Mouse (Mus musculus) T-helper 2 cell (primary cell): ENCODE measurements around the gene Snrpa.
"Not testable (repeated sequence)": the region's sequence is repeated elsewhere in the genome, so short reads cannot be mapped to it uniquely, and the experiment has no call there.

Source experiments
- in situ Hi-C: fragments of 300-600 bp; cut with MboI, MseI; formaldehyde crosslinking; loops from one replicate; pipeline ENCODE4 v1.15.1; 2025; ENCODE audit warnings: high pct_unique_total_duplicates

Snrpa gene

GRCm38 (mm10) chr7:27195681-27196611 lies at the start of gene Snrpa, which contains the start of gene BC024978:
Gene Snrpa, minus strand, starts transcription at chr7:27196271.
Gene BC024978, plus strand, starts transcription at chr7:27195781.
- in situ Hi-C loops: loop anchor here (25.0 kb wide), 1 partner anchor 1459 kb away; no protein-coding TSS in a partner anchor

GRCm38 (mm10) chr7:27244088-27244487 lies 48.0 kb upstream of the Snrpa start:
- in situ Hi-C loops: not testable (repeated sequence)

GRCm38 (mm10) chr7:27243211-27243610 lies 47.1 kb upstream of the Snrpa start:
- in situ Hi-C loops: no loop called here

- in situ Hi-C loops: loop anchor here (10.0 kb wide), 1 partner anchor 64 kb away; the partner anchor contains the start of gene Rab4b
These were observed 42.5 kb upstream of the Snrpa start for GRCm38 (mm10) chr7:27238568-27238967.

GRCm38 (mm10) chr7:27237527-27237926 lies 41.5 kb upstream of the Snrpa start:
- in situ Hi-C loops: loop anchor here (10.0 kb wide), 1 partner anchor 63 kb away; the partner anchor contains the start of gene Rab4b

GRCm38 (mm10) chr7:27235726-27236125 lies 39.7 kb upstream of the Snrpa start:
- in situ Hi-C loops: loop anchor here (10.0 kb wide), 1 partner anchor 61 kb away; the partner anchor contains the start of gene Rab4b

- in situ Hi-C loops: loop anchor here (10.0 kb wide), 1 partner anchor 58 kb away; the partner anchor contains the start of gene Rab4b
These were observed 37.2 kb upstream of the Snrpa start for GRCm38 (mm10) chr7:27233300-27233699.

GRCm38 (mm10) chr7:27232781-27233281 lies 36.8 kb upstream of the Snrpa start, which contains the start of gene Coq8b:
Gene Coq8b, plus strand, starts transcription at chr7:27233023.
- in situ Hi-C loops: loop anchor here (10.0 kb wide), 1 partner anchor 58 kb away; the partner anchor contains the start of gene Rab4b

- in situ Hi-C loops: loop anchor here (10.0 kb wide), 1 partner anchor 57 kb away; the partner anchor contains the start of gene Rab4b
These were observed 35.7 kb upstream of the Snrpa start for GRCm38 (mm10) chr7:27231693-27232331.

GRCm38 (mm10) chr7:27230781-27231180 lies 34.7 kb upstream of the Snrpa start:
- in situ Hi-C loops: loop anchor here (10.0 kb wide), 1 partner anchor 56 kb away; the partner anchor contains the start of gene Rab4b

GRCm38 (mm10) chr7:27228865-27229264 lies 32.8 kb upstream of the Snrpa start:
- in situ Hi-C loops: loop anchor here (5.0 kb wide), 1 partner anchor 37 kb away; no protein-coding TSS in a partner anchor

- in situ Hi-C loops: loop anchor here (5.0 kb wide), 1 partner anchor 36 kb away; no protein-coding TSS in a partner anchor
These were observed 32.3 kb upstream of the Snrpa start, which contains the start of gene Itpkc for GRCm38 (mm10) chr7:27228281-27228821. Gene Itpkc, minus strand, starts transcription at chr7:27228661.

- in situ Hi-C loops: loop anchor here (5.0 kb wide), 1 partner anchor 35 kb away; no protein-coding TSS in a partner anchor
These were observed 31.6 kb upstream of the Snrpa start for GRCm38 (mm10) chr7:27227676-27228075.

GRCm38 (mm10) chr7:27227276-27227675 lies 31.2 kb upstream of the Snrpa start:
- in situ Hi-C loops: loop anchor here (5.0 kb wide), 1 partner anchor 35 kb away; no protein-coding TSS in a partner anchor

GRCm38 (mm10) chr7:27224877-27225575 lies 29.0 kb upstream of the Snrpa start:
- in situ Hi-C loops: loop anchor here (5.0 kb wide), 1 partner anchor 33 kb away; no protein-coding TSS in a partner anchor

GRCm38 (mm10) chr7:27222538-27222937 lies 26.5 kb upstream of the Snrpa start:
- in situ Hi-C loops: no loop called here

GRCm38 (mm10) chr7:27221939-27222338 lies 25.9 kb upstream of the Snrpa start:
- in situ Hi-C loops: no loop called here

- in situ Hi-C loops: no loop called here
These were observed 23.9 kb upstream of the Snrpa start for GRCm38 (mm10) chr7:27219937-27220336.

- in situ Hi-C loops: no loop called here
These were observed 22.5 kb upstream of the Snrpa start for GRCm38 (mm10) chr7:27218586-27218985.

- in situ Hi-C loops: no loop called here
These were observed 16.6 kb upstream of the Snrpa start for GRCm38 (mm10) chr7:27212626-27213025.
